Mouse (Mus musculus) G1E (cell line): ENCODE data around the gene Xpnpep1.

ENCODE experiments used
- CTCF ChIP-seq: IDR thresholded peaks from 2 replicates; pipeline ENCODE4 v1.5.1; 2012; ENCODE audit warnings: low read depth, low read length, inconsistent platforms, mixed read lengths
- POLR2AphosphoS5 ChIP-seq: IDR thresholded peaks from 2 replicates; pipeline ENCODE4 v1.6.1; 2012; ENCODE audit warnings: low read depth, low read length, inconsistent platforms; ENCODE audit not compliant: insufficient replicate concordance

DNA sequence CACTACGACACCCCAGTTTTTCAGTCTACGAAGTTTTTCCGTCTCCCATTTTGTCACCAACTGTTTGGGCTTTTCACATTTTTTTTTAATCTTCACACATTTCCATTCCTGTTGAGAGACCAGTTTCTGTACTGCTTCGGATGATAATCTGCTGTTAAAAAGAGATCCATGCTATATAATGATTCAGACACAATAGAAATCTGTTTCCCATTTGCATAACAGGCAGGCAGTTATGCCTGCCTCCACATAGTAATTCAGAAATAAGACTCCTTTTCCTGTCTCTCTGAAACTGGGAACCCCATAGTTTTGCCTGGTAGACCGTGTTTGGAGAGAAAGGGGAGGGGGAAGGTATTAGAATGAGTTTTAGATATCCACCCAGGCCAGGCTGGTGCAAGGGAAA is 31.6 kb upstream of the Xpnpep1 start:
- TF ChIP-seq POLR2AphosphoS5 (no peak), CTCF (no peak)
